Mouse (Mus musculus): ENCODE results near the gene Btd.

Gene Btd

GRCm38 (mm10) chr14:31669642-31670490 lies 29.0 kb downstream of the Btd start:
- ChIA-PET CTCF (interaction anchor here in 1 of 4 experiments (1.0 kb wide), 1 partner anchor 13 kb away, joined by 3 read pairs; no protein-coding TSS in a partner anchor), POLR2A (interaction anchor here in 2 of 4 experiments (0.5 to 3.0 kb wide), 3 partner anchors 8 to 830 kb away, joined by 3 to 28 read pairs (median 5); no protein-coding TSS in a partner anchor)

- POLR2A ChIA-PET: interaction anchor here in 3 of 4 experiments (0.6 to 3.0 kb wide), 13 partner anchors 9 to 741 kb away, joined by 3 to 28 read pairs (median 3); no protein-coding TSS in a partner anchor
- CTCF ChIA-PET: interaction anchor here in 2 of 4 experiments (0.6 to 1.6 kb wide), 5 partner anchors 9 to 262 kb away, joined by 3 to 7 read pairs (median 4); no protein-coding TSS in a partner anchor
Measured at GRCm38 (mm10) chr14:31671635-31672320, 30.9 kb downstream of the Btd start.

- POLR2A ChIA-PET: no interaction called here
Measured at GRCm38 (mm10) chr14:31680656-31681055, 39.8 kb downstream of the Btd start.

DNA sequence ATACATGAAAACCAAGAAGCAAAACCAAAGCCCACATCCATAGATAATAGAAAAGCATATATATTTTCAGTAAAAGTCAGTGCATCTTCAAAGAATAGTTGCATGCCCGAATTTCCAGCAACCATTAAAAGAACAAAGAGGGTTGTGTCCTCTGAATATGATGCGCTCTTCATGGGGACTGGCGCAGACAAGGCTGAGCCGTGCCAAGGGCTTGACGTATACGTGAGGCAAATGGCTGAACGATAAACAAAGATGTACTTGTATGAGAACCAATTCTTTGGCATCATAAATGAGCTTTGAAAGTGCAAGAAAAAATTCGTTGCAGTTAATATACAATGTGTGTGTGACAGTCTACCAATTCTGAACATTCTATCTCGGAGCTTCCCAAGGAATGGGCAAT lies 40.5 kb downstream of the Btd start:
- POLR2A ChIA-PET: interaction anchor here in 2 of 4 experiments (0.8 to 1.6 kb wide), 3 partner anchors 16 to 19 kb away, joined by 3 to 5 read pairs (median 4); no protein-coding TSS in a partner anchor
- CTCF ChIA-PET: interaction anchor here in 1 of 4 experiments (0.6 kb wide), 1 partner anchor 9 kb away, joined by 7 read pairs; no protein-coding TSS in a partner anchor

More at GRCm38 (mm10) chr14:31680656-31681055, 39.8 kb downstream of the Btd start:
- CTCF ChIA-PET: no interaction called here

DNA sequence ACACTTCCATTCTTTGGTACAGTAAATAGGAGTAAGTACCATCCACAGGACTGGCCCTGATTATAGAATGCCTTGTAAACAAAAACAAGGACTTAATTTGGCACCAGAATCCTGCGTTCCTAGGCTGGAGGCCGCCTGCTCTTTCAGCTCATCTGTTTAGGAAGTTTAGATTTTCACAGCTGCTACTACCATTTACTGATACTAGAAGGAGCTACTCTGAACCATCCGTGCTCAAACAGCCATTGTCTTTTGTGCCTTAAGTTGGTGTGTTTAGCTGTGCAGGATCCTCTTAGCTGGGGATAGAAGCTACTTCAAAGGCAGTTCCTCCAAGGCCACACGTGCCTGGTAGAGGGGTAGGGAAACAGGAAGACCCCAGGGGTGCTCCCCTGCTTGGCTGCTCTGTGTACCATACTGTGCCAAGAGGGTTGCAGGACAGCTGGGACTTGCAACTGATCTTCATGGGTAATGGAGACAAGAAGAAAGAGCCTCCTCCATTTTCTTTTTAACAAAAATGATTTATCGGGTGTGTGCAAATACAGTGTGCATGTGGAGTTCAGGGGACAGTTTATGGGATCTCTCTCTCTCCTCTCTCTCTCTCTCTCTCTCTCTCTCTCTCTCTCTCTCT lies 41.2 kb downstream of the Btd start:
- ChIA-PET CTCF (interaction anchor here in 1 of 4 experiments (0.6 kb wide), 1 partner anchor 10 kb away, joined by 7 read pairs; no protein-coding TSS in a partner anchor), POLR2A (interaction anchor here in 2 of 4 experiments (0.8 to 1.6 kb wide), 5 partner anchors 13 to 359 kb away, joined by 3 to 5 read pairs (median 3); no protein-coding TSS in a partner anchor)

- ChIA-PET CTCF (interaction anchor here in 3 of 4 experiments (0.6 to 0.7 kb wide), 3 partner anchors 35 to 622 kb away, joined by 3 to 11 read pairs (median 4); no protein-coding TSS in a partner anchor), POLR2A (interaction anchor here in 2 of 4 experiments (1.1 to 1.2 kb wide), 3 partner anchors 11 to 105 kb away, joined by 3 to 4 read pairs (median 4); no protein-coding TSS in a partner anchor)
Measured at GRCm38 (mm10) chr14:31683610-31684009, 42.8 kb downstream of the Btd start.

DNA sequence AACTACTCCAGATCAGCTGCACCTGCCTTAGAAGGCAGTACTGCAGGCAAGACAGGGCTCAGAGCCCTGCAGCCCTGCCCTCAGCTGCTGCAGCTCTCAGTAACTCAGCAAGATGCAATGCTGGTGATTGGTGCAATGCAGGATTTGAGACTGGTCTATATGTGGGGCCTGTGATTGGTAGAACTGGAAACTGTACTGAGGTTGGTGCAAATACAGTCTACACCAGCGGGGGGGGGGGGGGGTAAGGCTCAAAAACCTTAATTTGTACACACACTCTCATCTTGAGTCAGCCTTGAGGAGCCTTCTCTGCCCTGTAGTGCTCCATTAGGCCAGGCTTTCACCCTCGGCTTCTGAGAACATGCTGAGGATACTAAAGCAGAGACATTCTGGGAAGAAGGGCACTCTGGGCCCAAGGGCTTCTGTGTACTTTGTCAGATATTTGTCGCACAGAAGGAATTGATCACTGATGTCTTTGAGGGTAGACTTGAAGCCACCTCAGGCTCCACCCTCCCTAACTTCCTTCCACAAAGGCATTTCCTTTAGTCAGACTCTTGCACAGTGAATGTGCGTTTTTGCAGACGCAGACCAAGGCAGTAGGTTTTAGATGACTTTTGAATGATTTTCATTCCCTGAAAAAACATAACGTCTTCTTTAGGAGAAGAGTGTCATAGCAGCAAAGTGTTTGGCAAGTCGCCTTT lies 43.7 kb downstream of the Btd start:
- ChIA-PET CTCF (interaction anchor here in 2 of 4 experiments (0.6 to 0.7 kb wide), 3 partner anchors 31 to 53 kb away, joined by 3 to 11 read pairs (median 4); no protein-coding TSS in a partner anchor), POLR2A (interaction anchor here in 2 of 4 experiments (0.7 to 1.2 kb wide), 3 partner anchors 12 to 162 kb away, joined by 3 to 4 read pairs (median 4); no protein-coding TSS in a partner anchor)

- ChIA-PET CTCF (no interaction called here), POLR2A (no interaction called here)
Measured at GRCm38 (mm10) chr14:31685680-31686079, 44.9 kb downstream of the Btd start.

DNA sequence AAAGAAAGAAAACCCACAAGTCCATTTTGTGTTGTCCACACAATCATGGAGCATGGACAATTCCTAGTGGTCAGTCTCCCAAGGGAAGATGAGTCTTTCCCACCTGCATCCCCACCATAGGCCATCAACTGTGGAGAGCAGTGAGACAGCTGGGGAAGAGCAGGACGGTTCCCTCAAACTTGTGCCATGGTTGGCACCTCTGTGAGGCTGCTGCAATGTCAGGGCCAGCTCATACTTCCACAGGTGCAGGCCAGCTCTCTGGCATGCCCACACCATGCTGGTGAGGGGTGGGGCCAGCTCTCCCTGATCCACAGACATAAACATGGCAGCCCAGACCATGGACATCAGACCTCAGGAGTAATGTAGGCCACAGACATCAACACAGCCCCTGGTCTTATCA lies 45.4 kb downstream of the Btd start:
- ChIA-PET CTCF (no interaction called here), POLR2A (no interaction called here)

DNA sequence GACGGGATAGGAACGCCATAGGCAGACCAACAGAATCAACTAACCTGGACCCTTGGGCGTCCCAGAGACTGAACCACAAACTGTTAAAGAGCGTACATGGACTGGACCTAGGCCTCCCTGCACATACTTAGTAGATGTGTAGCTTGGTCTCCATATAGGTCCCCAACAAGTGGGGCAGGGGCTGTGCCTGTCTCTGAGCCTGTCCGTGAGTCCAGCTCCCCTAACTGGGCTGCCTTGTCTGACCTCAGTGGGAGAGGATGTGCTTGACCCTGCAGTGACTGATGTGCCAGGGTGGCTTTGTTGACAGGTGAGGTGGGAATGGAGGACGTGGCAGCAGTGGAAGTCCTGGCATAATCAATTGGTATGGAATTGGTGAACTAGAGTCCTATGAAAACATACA lies 51.7 kb downstream of the Btd start:
- ChIA-PET CTCF (interaction anchor here in 2 of 4 experiments (0.7 kb wide), 2 partner anchors 14 to 1133 kb away, joined by 4 to 6 read pairs; no protein-coding TSS in a partner anchor), POLR2A (interaction anchor here in 2 of 4 experiments (0.7 to 1.2 kb wide), 2 partner anchors 15 to 254 kb away, joined by 3 read pairs; no protein-coding TSS in a partner anchor)

- ChIA-PET CTCF (interaction anchor here in 1 of 4 experiments (0.6 kb wide), 1 partner anchor 130 kb away, joined by 9 read pairs; no protein-coding TSS in a partner anchor), POLR2A (interaction anchor here in 1 of 4 experiments (0.6 to 1.6 kb wide), 3 partner anchors 9 to 24 kb away, joined by 3 read pairs; no protein-coding TSS in a partner anchor)
Measured at GRCm38 (mm10) chr14:31696206-31696984, 55.6 kb downstream of the Btd start.

- CTCF ChIA-PET: interaction anchor here in 1 of 4 experiments (0.6 kb wide), 1 partner anchor 129 kb away, joined by 9 read pairs; no protein-coding TSS in a partner anchor
- POLR2A ChIA-PET: interaction anchor here in 1 of 4 experiments (0.6 to 1.6 kb wide), 3 partner anchors 9 to 25 kb away, joined by 3 read pairs; no protein-coding TSS in a partner anchor
Measured at GRCm38 (mm10) chr14:31696985-31697303, 56.1 kb downstream of the Btd start.

- ChIA-PET POLR2A (interaction anchor here in 1 of 4 experiments (1.0 to 1.6 kb wide), 3 partner anchors 10 to 25 kb away, joined by 3 read pairs; no protein-coding TSS in a partner anchor), CTCF (no interaction called here)
Measured at GRCm38 (mm10) chr14:31697346-31697745, 56.5 kb downstream of the Btd start.

- ChIA-PET POLR2A (interaction anchor here in 1 of 4 experiments (1.0 to 1.6 kb wide), 3 partner anchors 9 to 26 kb away, joined by 3 read pairs; no protein-coding TSS in a partner anchor), CTCF (interaction anchor here in 1 of 4 experiments (0.6 kb wide), 1 partner anchor 236 kb away, joined by 4 read pairs; no protein-coding TSS in a partner anchor)
Measured at GRCm38 (mm10) chr14:31697755-31698154, 56.9 kb downstream of the Btd start.

DNA sequence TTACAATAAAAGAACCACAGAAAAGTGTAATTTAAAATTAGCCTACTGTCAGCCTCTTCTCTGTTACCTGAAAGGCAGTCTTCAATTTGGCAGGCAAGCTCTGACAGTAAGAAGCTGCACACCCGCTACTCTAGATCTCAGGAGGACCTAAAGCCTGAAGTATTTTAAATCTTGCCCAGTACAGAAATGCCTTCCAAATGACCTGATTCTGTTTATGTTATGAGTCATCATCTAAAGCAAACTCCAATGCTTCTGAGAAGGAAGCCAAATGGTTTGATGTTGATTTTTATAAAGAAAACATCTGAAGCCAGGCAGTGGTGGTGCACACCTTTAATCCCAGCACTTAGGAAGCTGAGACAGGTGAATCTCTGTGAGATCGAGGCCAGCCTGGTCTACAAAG lies 59.5 kb downstream of the Btd start:
- POLR2A ChIA-PET: no interaction called here
- CTCF ChIA-PET: no interaction called here

GRCm38 (mm10) chr14:31709343-31709742 lies 68.5 kb downstream of the Btd start:
- ChIA-PET POLR2A (interaction anchor here in 1 of 4 experiments (0.9 to 1.3 kb wide), 2 partner anchors 16 to 38 kb away, joined by 3 read pairs; no protein-coding TSS in a partner anchor), CTCF (interaction anchor here in 1 of 4 experiments (0.6 kb wide), 1 partner anchor 59 kb away, joined by 3 read pairs; no protein-coding TSS in a partner anchor)

DNA sequence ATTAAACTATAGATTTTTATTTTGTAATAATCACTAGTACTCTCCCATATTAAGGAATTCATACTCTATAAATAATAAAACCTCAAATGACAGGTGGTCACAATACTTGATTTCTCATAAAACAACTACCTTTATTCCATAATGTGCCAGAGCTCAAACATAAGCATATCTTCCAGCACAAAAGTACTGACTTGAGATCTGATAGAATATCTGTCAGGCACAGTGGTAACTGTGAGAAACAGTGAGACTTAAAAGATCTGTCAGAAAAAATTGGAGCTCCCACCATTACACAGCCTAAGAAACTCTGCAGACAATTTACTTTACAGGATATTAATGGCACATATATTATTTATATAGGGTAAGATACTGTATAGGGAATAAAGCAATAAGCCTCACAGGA lies 74.8 kb downstream of the Btd start:
- ChIA-PET CTCF (no interaction called here), POLR2A (interaction anchor here in 1 of 4 experiments (2.8 kb wide), 1 partner anchor 8 kb away, joined by 8 read pairs; no protein-coding TSS in a partner anchor)
